Mouse (Mus musculus) G1E-ER4 (cell line): Measurements from ENCODE around the gene Cckar. TPM values are rescaled to one million over a fixed set of nuclear protein-coding genes. Genes with fewer than 3 reads are reported as not detected.

Experiments used
- GATA1 ChIP-seq: IDR thresholded peaks from one replicate; pipeline ENCODE4 v1.8.0; 2012; ENCODE audit warnings: low read length, inconsistent platforms
- polyA plus RNA-seq: library from polyadenylated mRNA; stranded (reverse); fragments of >175 nt; gene quantifications from 2 replicates; pipeline ENCODE4 v1.2.3, GENCODE M21; 2012

Cckar gene
- not detected in 2 replicates for polyA plus RNA-seq

DNA sequence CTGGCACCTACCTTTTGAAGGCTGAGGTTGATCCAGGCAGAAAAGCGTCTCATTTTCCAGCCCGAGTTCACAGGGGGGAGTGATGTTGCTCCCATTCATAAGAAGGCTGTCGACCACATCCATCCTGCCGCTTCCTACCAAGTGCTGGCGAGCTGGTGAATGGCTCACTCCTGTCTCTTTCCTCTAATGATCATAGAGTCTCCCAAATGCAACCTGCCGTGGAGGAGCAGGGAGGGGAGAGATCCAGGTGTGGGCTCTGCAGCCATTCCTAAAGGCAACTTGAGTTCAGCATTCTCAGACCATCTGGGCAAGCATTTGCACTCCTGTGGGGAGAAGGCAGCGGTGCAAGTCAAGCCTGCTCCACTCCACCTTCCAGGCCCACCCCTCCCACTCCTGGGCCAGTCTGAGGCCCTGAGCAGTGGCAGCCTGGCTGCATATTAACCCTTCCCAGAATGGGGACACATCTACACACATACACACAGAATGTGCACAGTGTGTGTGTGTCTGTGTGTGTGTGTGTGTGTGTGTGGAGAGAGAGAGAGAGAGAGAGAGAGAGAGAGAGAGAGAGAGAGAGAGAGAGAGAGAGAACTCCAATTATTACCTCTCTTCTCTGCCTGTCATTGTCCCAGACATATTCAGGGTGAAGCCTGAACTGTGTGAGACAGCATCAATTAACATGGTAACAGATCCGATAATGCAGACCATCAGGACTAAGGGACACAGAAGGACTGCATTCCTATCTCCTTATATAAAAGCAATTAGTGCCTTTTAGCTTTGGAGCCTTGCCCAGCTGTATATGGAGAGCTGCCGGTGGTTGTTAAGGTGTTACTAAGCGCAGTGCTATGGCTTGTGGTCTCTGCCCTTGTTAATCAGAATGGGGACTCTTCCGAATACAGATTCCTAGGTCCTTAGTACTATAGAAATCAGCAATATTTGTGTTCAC, at the start of gene Cckar:
Cckar (minus strand) TSS at position 471 of the 943 bp plus-strand sequence.
- no peak for TF ChIP-seq GATA1

- TF ChIP-seq GATA1, result no peak
Observed at GRCm38 (mm10) chr5:53744061-53744460, 36.6 kb upstream of the Cckar start.

GRCm38 (mm10) chr5:53732933-53733332, 25.4 kb upstream of the Cckar start:
- TF ChIP-seq GATA1, result no peak

DNA sequence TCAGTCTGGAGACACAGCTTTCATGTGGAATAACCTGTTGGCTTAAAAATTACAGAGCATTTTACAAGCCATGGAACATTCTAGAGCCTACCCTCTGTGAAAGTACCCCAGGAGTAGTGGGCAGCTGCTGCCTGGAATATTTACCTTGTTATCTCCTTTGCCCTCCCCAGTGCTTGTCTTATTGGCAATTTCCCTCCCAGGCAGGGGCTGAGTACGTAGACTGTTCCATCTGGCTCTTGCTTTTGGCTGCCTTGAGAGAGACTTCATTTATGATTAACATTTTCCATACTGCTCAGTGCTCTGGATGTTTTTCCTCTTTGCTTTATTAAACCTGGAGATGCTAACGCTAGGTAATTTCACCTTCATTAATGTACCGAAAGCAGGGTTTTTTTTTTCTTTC, 20.1 kb upstream of the Cckar start:
- TF ChIP-seq GATA1, result no peak

DNA sequence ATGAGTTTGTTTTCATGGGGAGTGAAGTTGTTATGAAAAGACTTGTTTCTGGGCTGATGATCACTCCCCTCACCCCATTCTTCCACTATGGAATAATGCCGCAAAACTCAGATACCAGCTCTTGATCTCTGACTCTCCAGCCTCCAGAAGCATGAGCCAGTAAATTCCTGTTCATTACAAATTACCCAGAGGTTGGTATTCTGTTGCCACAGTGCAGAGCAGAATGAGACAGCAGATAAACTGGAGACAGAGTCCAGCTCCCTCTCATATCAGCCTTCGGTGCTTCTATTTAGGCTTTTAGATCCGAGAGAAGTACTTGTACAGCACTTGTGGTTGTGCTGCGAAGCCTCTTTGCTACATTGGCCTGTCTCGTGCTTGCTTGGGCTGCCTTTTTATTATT, 18.5 kb upstream of the Cckar start:
- no peak for TF ChIP-seq GATA1

DNA sequence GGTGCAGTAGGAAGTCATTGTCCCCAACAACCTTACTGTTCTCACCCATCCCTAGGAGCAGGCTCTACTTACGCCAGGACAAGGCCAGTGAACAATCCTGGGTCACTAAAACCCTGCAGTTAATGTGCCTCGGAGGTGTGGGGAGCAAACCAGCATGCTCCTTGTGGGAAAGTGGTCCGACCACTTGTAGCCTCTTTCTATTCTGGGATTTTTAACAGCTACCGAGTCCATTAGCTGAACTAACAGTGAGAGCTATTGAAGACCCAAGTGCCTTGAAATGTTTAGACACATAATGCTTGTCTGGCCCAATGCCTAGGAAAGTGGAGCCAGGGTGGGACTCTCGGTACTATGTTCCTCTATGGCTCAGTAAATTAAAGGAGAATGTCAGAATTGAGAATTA, 9.0 kb upstream of the Cckar start:
- TF ChIP-seq GATA1, result no peak

DNA sequence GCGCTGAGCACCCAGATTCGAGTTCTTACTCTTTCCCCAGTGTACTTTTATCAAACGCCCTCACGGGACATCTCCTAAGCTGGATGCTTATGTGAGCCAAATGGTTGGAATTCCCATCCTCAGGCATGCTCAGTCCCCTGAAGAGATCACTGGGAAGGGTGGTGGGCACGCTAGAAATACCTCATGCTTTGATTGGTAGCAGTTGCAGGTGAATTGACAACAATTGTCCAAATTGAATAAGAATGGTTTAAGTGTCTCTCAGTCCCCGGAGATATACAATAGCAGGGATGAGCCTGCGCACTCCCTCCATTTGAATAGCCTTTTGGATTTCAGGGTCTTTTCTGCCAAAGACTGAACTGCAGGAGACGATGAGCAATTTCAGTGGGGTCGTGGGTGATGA, 3.8 kb upstream of the Cckar start:
- TF ChIP-seq GATA1, result no peak

DNA sequence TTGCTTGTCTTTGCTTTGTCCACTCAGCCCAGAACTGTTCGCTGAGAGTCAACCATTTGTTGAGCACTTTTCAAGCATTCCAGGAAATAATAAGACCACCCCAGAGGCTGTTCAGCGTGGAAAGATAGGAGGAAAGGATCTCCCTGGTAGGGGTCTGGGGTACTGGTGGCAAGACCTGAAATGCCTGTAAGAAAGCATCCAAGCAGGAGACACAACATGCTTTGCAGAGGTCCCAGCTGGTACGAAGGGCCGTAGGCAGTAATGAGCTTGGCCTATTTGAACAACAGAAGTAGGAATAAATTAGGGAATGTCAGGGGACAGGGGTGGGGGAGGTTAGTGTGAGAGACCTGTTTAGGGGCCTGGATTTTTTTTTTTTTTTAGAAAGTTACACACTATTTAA, 686 bp upstream of the Cckar start:
- no peak for TF ChIP-seq GATA1

GRCm38 (mm10) chr5:53702686-53703085, 4.8 kb downstream of the Cckar start:
- TF ChIP-seq GATA1, result no peak

GRCm38 (mm10) chr5:53697794-53698193, 9.7 kb downstream of the Cckar start:
- TF ChIP-seq GATA1, result no peak

- TF ChIP-seq GATA1, result no peak
Observed at GRCm38 (mm10) chr5:53696701-53697100, 10.8 kb downstream of the Cckar start.

- TF ChIP-seq GATA1, result no peak
Observed at GRCm38 (mm10) chr5:53692662-53693061, 14.8 kb downstream of the Cckar start.

DNA sequence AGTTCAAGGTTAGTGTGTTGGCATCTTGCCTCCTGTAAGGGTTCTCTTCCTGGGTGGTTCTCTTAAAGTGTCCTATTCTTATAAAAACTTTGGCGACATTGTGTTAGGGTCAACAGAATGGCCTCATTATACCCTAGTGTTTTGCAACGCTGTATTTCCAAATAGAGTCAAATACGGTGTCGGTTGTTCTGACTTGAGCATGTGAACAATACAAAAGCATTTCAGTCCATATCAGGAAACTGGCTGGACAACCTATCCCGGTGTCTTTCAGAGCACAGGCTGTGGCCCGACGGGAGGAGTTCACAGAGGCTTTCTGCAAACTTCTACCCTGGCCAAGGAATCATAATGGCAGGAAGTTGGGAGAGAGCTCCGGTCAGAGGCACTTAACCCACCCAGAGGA, 15.4 kb downstream of the Cckar start:
- TF ChIP-seq GATA1, result no peak

- no peak for TF ChIP-seq GATA1
Observed at GRCm38 (mm10) chr5:53691577-53691976, 15.9 kb downstream of the Cckar start.

GRCm38 (mm10) chr5:53688326-53688725, 19.2 kb downstream of the Cckar start:
- no peak for TF ChIP-seq GATA1

DNA sequence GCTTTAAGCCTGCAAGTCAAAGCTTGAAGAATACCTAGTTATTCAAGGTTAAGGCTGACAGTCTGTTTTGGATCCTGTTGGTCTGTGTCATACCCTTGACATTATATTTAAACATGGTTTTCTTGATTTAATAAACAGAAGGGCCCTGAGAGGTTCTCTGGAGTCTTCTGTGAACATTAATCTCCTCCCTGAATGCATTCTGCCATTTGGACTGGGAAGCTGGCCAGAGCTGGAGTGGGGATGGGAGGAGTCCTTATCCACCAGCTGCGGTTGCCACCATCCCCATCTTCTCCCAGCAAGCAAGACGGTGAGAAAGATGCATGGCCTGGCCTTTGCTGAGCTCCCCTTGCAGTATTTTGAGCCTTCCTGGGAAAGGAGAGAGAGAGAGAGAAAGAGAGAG, 21.1 kb downstream of the Cckar start:
- no peak for TF ChIP-seq GATA1

DNA sequence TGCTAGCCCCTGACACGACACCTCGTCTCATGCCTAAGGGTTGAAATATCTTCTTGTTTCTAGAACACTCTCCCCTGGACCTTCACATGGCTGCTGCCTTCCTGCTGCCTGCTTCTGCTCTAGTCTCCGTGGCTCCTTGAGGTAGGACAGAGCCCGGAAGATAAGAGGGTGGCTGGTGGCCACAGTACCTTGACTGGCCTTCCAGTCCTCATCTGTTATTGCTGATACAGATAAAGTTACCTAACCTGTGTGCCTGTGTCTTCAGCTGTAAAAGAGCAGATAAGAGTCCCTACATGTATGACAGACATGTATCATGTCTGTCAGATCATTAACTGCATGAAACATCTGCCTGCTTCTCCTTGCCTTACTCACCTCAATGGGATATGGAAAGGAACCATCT, 21.9 kb downstream of the Cckar start:
- TF ChIP-seq GATA1, result no peak
